Mouse (Mus musculus): ENCODE results near the gene Apbb2.
A peak's percentile ranks its signal among the peaks of the same experiment; 100 is the strongest.

Apbb2 gene

GRCm38 (mm10) chr5:66382111-66382510 lies 236.5 kb downstream of the Apbb2 start:
- no peak for DNase-seq (ENCODE audit: low spot score)

GRCm38 (mm10) chr5:66378968-66379367 lies 239.6 kb downstream of the Apbb2 start:
- no peak for DNase-seq (ENCODE audit: low spot score)

GRCm38 (mm10) chr5:66376589-66377270 lies 241.9 kb downstream of the Apbb2 start:
- DNase-seq (ENCODE audit: low spot score) = no peak

- DNase-seq (ENCODE audit: low spot score) = no peak
These were observed 244.2 kb downstream of the Apbb2 start for GRCm38 (mm10) chr5:66374413-66374812.

GRCm38 (mm10) chr5:66373515-66374164 lies 244.9 kb downstream of the Apbb2 start:
- no peak for DNase-seq (ENCODE audit: low spot score)

- DNase-seq (ENCODE audit: low spot score) = no peak
These were observed 247.5 kb downstream of the Apbb2 start for GRCm38 (mm10) chr5:66371131-66371530.

- DNase-seq (ENCODE audit: low spot score) = peak; percentile 15
These were observed 249.6 kb downstream of the Apbb2 start for GRCm38 (mm10) chr5:66368966-66369365.

- no peak for DNase-seq (ENCODE audit: low spot score)
These were observed 250.9 kb downstream of the Apbb2 start for GRCm38 (mm10) chr5:66367641-66368040.

- DNase-seq (ENCODE audit: low spot score) = no peak
These were observed 255.0 kb downstream of the Apbb2 start for GRCm38 (mm10) chr5:66363274-66364261.

GRCm38 (mm10) chr5:66360739-66361138 lies 257.8 kb downstream of the Apbb2 start:
- no peak for DNase-seq (ENCODE audit: low spot score)

- no peak for DNase-seq (ENCODE audit: low spot score)
These were observed 258.7 kb downstream of the Apbb2 start for GRCm38 (mm10) chr5:66359742-66360423.

GRCm38 (mm10) chr5:66355147-66355546 lies 263.4 kb downstream of the Apbb2 start:
- DNase-seq (ENCODE audit: low spot score) = no peak

- DNase-seq (ENCODE audit: low spot score) = no peak
These were observed 264.7 kb downstream of the Apbb2 start for GRCm38 (mm10) chr5:66353876-66354275.

- no peak for DNase-seq (ENCODE audit: low spot score)
These were observed 266.7 kb downstream of the Apbb2 start for GRCm38 (mm10) chr5:66351836-66352390.

- DNase-seq (ENCODE audit: low spot score) = no peak
These were observed 267.5 kb downstream of the Apbb2 start for GRCm38 (mm10) chr5:66351064-66351463.

- no peak for DNase-seq (ENCODE audit: low spot score)
These were observed 268.0 kb downstream of the Apbb2 start for GRCm38 (mm10) chr5:66350611-66351010.

- DNase-seq (ENCODE audit: low spot score) = no peak
These were observed 270.2 kb downstream of the Apbb2 start for GRCm38 (mm10) chr5:66348421-66348820.

GRCm38 (mm10) chr5:66346756-66347155 lies 271.8 kb downstream of the Apbb2 start:
- DNase-seq (ENCODE audit: low spot score) = no peak

GRCm38 (mm10) chr5:66345140-66345539 lies 273.4 kb downstream of the Apbb2 start:
- no peak for DNase-seq (ENCODE audit: low spot score)

- no peak for DNase-seq (ENCODE audit: low spot score)
These were observed 274.4 kb downstream of the Apbb2 start for GRCm38 (mm10) chr5:66344182-66344581.

- no peak for DNase-seq (ENCODE audit: low spot score)
These were observed 276.3 kb downstream of the Apbb2 start for GRCm38 (mm10) chr5:66342285-66342684.

GRCm38 (mm10) chr5:66341848-66342247 lies 276.7 kb downstream of the Apbb2 start:
- no peak for DNase-seq (ENCODE audit: low spot score)
